Mouse (Mus musculus): Measurements from ENCODE around the gene Rfpl4b. TPM values are rescaled to one million over a fixed set of nuclear protein-coding genes. Genes with fewer than 3 reads are reported as not detected.

Gene Rfpl4b
- polyA plus RNA-seq (2014; fragmentation: Illumina TruSeq; extraction: RNeasy Lipid Tissue Mini Kit (QIAGEN cat#74804); ENCODE audit: low read depth, low replicate concordance): not detected

GRCm38 (mm10) chr10:38821679-38822078 lies at the start of gene Rfpl4b:
Rfpl4b (minus strand) TSS chr10:38821779.

Other genes with a start within 250 kb of the Rfpl4b start
- gene Lama4, start 143.7 kb upstream of the Rfpl4b start, polyA plus RNA-seq (2014; fragmentation: Illumina TruSeq; extraction: RNeasy Lipid Tissue Mini Kit (QIAGEN cat#74804); ENCODE audit: low read depth, low replicate concordance): 51.7 TPM